Mouse (Mus musculus) layer of hippocampus, postnatal 25 days (tissue): ENCODE results near the gene Igf2. TPM values are rescaled to one million over a fixed set of nuclear protein-coding genes. Genes with fewer than 3 reads are reported as not detected.

Source experiments
- microRNA-seq, 2 experiments: library from miRNA; unstranded; fragments of <30 nt; microRNA quantifications; one replicate each; pipeline ENCODE4 v1.2.0; 2021
- total RNA-seq, 2 experiments: library from RNA; stranded (reverse); gene quantifications; 2 replicates each; pipeline ENCODE4 v1.2.3; 2021

The Igf2 gene
- total RNA-seq, 2 experiments from 2014 or later, result 63.1 to 72.7 TPM

Small RNAs within 50 kb of the gene (microRNA-seq; reads per million reads assigned to microRNA genes)
- gene Mir483, result 75.7 to 117 reads per million in 2 experiments

Other genes with a start within 250 kb of the Igf2 start
- gene Syt8, start 232.0 kb downstream of the Igf2 start, total RNA-seq, result not detected
- under 1 TPM in 1 of 2 experiments, not detected in 1; 0.70 TPM for gene Tnni2, start 225.0 kb downstream of the Igf2 start, total RNA-seq
- 1 to 10 TPM; 2.2 to 4.2 TPM for gene Lsp1, start 206.0 kb downstream of the Igf2 start, total RNA-seq
- gene Tnnt3, start 168.0 kb downstream of the Igf2 start, total RNA-seq, result not detected
- 1 to 10 TPM; 5.8 to 6.7 TPM for gene Mrpl23, start 134.1 kb downstream of the Igf2 start, total RNA-seq
- under 1 TPM; 0.34 to 0.56 TPM for gene Gm49394, start 3.1 kb upstream of the Igf2 start, total RNA-seq
- not detected for gene Ins2, start 76.6 kb upstream of the Igf2 start, total RNA-seq